Comparison of ENCODE assay signal across 10 mouse cellular contexts in genomic region chr3:129680258-129680657, GRCm38 (mm10).
A peak's percentile ranks its signal among the peaks of the same experiment; 100 is the strongest.
DNase-seq lines count a peak whose midpoint lies in the region; ATAC-seq and TF ChIP-seq lines count a peak whose summit lies in the region.
"Had no signal": no experiment of that assay in that cellular context is flagged by ENCODE, and none has a peak within 500 bp of the region (broad histone marks: within the 10 kb centered on the region; RNA-seq: fewer than 3 reads in every experiment).

No protein-coding gene starts in this region.

- no peaks in the 10 kb centered on the region for H3K4me1 ChIP-seq in forebrain, embryonic 14.5 days (ENCODE audit: control insufficient read depth, insufficient read depth, low read length)

- no peak overlapping the region for H3K4me2 ChIP-seq in forebrain, embryonic 14.5 days (ENCODE audit: low read length)
- H3K4me2 ChIP-seq: limb, embryonic 15.5 days had no signal

- H3K36me3 ChIP-seq in forebrain, embryonic 14.5 days (ENCODE audit: control insufficient read depth, insufficient read depth, low read length): no peaks in the 10 kb centered on the region
- H3K36me3 ChIP-seq: limb, embryonic 15.5 days had no signal

- H3K4me3 ChIP-seq in left cerebral cortex, adult 2 months: no peak overlapping the region
- H3K4me3 ChIP-seq in forebrain, embryonic 14.5 days (ENCODE audit: low read depth, low read length): no peak overlapping the region
- H3K4me3 ChIP-seq: limb, embryonic 15.5 days had no signal

- DNase-seq in embryo, embryonic 11 days: peak; percentile 26
- DNase-seq in embryo, embryonic 9.5 days (ENCODE audit: extremely low spot score): no peak
- no peak for DNase-seq in left cerebral cortex, adult 2 months (ENCODE audit: extremely low spot score in 1 of 2, low spot score in 2 of 2)
- no peak for DNase-seq in left cerebral cortex, adult 8-10 months (ENCODE audit: low spot score in 2 of 2)
- peak; percentile 57 to 59 for DNase-seq in gastrocnemius, adult 8-10 months (ENCODE audit: low spot score in 2 of 2)
- peak; percentile 60 for DNase-seq in layer of hippocampus, adult 9-11 months
- DNase-seq in thymus, postnatal 14 days: no peak
- no peak for DNase-seq in forebrain, embryonic 14.5 days (ENCODE audit: low spot score)

- no peak for ATAC-seq in forebrain, embryonic 14.5 days
- ATAC-seq: CD4-positive, CD25-positive, alpha-beta regulatory T cell, adult 4 months had no signal

- WGBS in forebrain, embryonic 14.5 days: 81% methylated on average over 5 of the region's 5 CpGs

- no peak overlapping the region for H3K27ac ChIP-seq in left cerebral cortex, adult 2 months
- no peak overlapping the region for H3K27ac ChIP-seq in forebrain, embryonic 14.5 days (ENCODE audit: low read depth, low read length)
- H3K27ac ChIP-seq: limb, embryonic 15.5 days had no signal

- no peaks in the 10 kb centered on the region for H3K9me3 ChIP-seq in forebrain, embryonic 14.5 days (replicated peaks; ENCODE audit: control insufficient read depth, low read length)
- H3K9me3 ChIP-seq: limb, embryonic 15.5 days had no signal

- H3K27me3 ChIP-seq in forebrain, embryonic 14.5 days (replicated peaks; ENCODE audit: control insufficient read depth, insufficient read depth, low read length): no peaks in the 10 kb centered on the region
- H3K27me3 ChIP-seq: limb, embryonic 15.5 days had no signal

- intact Hi-C loops in left cerebral cortex, adult 2 months (cut with DNase I): loop anchor here (2.0 to 10.0 kb wide), 2 partner anchors 147 to 1675 kb away; partner anchors contain the start of gene Elovl6

- TF ChIP-seq CTCF in left cerebral cortex, adult 2 months (IDR thresholded peaks at IDR 0.05): peak; percentile 34

- no peak overlapping the region for H3K9ac ChIP-seq in forebrain, embryonic 14.5 days (ENCODE audit: low read length)
- H3K9ac ChIP-seq: limb, embryonic 15.5 days had no signal

Comparison
In these comparisons a context has a peak if more than half of its experiments do, and no peak if none do; other contexts are left out.
1. DNase-seq: peak in embryo, embryonic 11 days (single experiment), gastrocnemius, adult 8-10 months (2 of 2) and layer of hippocampus, adult 9-11 months (single experiment); none in embryo, embryonic 9.5 days (single experiment), left cerebral cortex, adult 2 months (0 of 2), left cerebral cortex, adult 8-10 months (0 of 2), thymus, postnatal 14 days (single experiment) and forebrain, embryonic 14.5 days (single experiment).